Mouse (Mus musculus) cerebellum, postnatal 36 days (tissue): ENCODE data around the gene Arl1.
"Not testable (repeated sequence)": the region's sequence is repeated elsewhere in the genome, so short reads cannot be mapped to it uniquely, and the experiment has no call there.

ENCODE experiments used
- DNase-seq, 2 experiments: peaks; one replicate each; pipeline ENCODE4 v3.0.0; 2021 to 2022; ENCODE audit warnings: mixed read lengths in 2 of 2

Arl1 gene

DNA sequence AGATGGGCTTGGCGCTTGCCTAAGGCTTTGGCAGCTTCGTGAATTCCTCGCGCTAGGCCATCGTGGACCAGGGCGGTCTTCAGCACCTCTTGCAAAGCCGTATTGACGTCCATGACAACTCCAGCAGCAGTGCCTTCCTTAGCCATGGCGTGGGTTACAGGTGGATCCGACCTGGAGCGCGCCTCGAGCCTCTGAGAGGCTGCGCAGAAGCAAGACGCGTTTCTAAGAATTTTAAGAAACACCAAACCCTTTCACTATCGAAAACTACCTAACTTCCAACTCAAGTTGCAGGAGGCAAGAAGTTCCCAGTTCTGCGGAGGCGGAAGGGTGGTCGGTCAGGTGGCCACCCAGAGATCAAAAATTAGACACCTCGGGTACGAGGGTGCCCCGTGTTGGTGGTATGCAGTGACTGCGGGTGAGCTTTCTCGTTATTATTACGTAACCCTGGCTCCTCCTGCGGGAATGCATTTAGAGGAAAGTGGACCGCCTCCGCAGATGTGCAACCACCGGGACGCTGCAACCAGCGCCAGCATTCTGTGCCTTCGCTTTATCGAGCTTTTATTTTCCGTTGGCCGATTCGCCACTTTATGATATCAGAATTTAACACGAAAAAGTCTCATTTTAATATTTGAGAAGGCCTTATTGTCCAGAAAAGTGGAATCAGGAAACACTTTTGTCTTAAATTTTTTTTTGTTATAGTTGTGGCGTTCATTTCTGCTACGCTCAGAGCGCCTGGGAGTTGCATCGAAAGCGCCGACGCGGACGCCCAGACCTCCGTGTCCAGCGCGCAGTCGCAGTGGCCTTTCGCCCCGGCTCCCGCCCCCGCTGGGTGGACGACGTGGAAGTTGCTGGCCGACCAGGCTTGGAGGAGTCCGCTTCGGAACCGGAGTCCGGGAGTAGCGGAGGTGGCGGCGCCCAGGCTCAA is at the start of gene Arl1:
Gene Arl1 (plus strand): TSS at position 288 of the 925 bp plus-strand sequence.
- peak; percentile 94 to 95 for DNase-seq

DNA sequence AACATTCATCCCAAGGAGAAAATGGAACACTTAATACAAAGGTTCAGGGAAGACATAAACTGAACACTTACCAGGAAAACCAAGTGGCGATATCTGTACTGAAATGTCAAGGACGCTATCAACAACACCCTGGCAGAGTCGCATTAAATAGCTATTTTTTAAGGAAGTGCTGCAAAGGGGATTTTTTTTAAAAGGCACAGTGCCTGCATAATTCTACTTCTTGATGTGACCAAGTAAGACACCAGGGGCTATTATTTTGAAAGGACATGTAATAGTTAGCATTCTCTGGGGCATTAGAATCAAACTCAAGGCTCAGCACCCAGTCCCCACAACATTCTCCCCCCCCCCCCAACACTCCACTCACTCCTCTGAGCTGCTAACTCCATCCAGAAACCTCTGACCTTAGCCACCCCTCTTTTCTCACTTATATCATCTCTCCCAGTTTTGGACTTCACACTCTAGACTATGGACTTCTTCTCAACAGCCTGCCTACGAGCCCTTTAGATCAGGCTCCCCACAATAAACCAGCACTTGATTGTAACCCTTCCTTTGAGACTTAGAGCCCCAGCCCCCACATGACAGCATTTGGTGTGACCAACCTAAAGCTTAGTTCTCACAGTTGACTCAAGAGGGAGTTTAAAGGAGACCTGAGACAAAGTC is 47.6 kb upstream of the Arl1 start:
- no peak for DNase-seq

DNA sequence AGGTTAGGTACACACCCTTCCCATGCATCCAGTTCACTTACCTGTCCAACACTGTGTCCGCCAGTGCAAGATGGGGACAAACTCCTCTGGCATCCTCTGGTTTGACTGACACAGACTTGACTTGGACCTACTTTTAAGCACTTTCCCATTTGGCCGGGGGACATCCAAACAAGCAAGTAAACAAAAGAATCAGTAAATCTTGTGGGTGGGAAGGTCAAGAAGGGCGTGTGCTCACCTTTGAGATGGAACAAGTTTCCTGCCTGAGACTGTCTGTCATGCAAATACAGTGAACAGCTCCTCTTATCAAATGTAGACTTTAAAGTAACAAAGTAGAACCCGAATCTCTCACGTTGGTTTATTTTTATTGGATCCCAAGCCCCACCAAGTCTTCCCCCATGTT is 45.7 kb upstream of the Arl1 start, which contains the start of gene Spic:
Gene Spic (minus strand): TSS at position 91 of the 400 bp plus-strand sequence.
- DNase-seq = no peak

DNA sequence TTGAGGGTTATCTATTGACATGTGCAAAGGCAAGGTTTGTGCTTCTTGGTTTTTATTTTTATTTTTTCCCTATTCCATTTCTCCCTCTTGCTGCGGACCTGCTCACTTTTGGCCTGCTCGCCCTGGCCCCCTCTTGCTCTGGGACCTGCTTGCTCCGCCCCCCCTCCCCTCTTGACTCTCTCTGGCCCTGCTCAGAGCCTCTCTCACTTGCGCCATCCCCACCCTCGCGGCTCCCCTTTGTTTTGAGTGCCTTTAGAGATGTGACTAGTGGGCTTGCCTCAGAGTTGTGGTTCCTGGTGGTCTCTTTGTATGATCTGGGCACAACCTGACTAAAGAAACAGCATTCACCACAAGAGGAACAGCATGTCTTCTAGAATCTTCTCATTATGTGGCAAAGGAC is 29.7 kb upstream of the Arl1 start:
- DNase-seq = no peak

DNA sequence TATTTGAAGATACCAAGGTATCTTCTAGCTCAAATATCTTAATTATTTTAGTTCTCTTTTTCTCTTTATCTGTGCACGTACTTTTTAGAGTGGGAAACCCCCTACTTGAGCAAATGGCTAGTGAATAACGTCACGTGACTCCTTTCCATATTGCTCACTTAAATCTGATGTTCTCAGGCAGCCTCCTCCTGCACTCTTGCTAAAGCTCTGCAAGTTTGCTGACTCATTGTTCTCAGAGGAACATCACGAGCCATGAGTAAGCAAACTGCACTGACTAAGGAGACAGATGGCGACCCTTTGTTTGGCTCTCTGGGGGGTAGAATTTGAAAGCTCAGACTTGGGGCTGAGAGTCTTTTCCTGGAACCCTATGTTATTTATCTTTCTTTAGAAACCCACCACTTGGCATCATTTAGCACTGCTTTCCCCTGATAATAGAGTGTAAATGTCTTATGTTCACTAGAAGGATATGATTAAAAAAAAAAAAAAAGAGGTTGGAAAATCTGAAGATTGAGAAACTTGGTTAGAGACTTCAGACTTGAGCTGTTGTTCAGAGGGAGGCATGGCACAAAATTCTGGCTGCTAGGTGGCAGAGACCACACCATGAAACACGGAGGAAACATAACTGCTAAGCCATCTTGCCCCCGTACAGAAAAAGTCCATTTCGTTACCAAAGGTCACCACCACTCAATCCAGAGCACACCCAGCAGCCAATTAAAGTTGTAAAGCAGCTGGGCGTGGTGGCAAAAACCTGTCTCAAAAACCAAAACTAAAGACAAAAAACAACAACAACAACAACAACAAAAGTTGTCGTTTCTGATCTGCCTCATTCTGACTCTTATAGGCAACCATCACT is 21.8 kb upstream of the Arl1 start:
- no peak for DNase-seq

DNA sequence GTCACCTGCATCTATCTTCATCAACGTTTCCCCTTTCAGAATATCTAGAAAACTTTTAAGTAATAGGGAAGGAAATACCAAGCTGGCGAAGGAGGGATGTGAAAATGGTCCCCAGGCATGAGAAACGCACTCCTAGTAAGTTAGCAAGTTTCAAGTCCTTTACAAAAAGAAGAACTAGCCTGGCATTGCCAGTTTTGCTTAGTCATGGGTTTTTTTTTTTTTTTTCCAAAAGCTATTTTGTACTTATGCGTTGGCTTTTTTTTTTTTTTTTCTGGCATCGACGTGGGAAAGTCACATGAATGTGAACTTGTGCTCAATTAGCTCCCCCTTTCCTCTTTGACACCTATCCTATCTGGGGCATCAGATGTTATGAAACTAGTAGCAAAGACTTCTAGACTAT is 18.3 kb upstream of the Arl1 start:
- no peak for DNase-seq

DNA sequence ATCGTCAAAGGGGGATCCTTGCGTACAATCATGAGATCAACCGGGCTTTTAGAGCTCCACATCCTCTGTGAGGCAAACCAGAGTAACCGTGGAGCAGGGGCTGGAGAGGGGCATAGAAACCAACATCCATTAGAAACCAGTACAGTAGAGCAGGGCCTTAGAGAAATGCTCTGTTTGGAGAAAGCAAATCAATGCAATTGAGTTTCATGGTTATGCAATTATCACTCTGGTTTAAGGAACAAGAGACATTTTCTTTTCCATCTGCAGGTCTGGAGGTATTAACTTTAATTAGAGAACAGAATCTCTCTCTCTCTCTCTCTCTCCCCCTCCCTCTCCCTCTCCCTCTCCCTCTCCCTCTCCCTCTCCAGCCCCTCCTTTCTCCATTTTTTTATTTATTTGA is 15.9 kb upstream of the Arl1 start:
- DNase-seq = no peak

DNA sequence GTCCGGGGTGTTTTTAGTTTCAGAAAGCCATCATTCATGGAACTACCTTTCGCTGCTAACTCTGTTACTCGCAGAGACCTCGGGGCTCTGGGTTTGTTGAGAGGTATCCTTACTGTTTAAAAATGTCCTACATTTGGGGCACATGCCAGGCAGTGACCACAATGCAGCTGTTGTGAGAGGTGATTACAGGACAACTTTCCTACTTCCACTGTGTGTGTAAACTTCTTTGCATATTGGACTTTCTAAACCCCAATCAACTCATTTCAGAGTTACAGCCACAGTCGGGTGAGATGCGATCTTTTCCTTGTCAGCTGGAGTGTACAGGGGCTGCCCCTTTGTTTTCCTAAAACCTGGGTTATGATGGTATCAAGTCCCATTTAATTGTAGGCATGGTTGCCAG is 15.0 kb upstream of the Arl1 start:
- DNase-seq = no peak

DNA sequence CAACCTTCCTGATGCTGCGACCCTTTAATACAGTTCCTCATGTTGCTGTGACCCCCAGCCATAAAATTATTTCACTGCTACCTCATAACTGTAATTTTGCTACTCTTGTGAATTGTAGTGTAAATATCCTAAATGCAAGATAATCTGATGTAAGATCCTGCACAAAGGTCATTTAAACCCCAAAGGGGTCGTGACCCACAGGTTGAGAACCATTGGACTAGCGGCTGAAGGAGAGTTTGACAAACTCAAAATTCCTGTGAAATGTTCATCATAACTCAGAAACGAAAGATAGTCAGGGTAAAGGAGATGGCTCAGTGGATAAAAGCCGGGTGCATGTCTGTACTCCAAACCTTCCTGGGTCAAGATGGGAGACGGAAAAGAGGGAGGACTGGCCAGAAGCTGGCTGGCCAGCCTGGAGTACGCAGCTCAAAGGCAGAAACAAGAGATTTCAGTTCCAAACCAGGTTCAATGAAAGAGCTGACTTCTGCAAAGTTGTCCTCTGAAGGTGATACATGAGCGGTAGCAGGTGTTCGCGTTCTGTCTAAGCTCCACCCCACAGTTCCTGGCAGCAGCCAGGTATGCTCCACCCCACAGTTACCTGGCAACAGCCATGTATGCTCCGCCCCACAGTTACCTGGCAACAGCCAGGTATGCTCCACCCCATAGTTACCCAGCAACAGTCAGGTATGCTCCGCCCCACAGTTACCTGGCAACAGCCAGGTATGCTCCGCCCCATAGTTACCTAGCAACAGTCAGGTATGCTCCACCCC is 13.5 kb upstream of the Arl1 start:
- no peak for DNase-seq

DNA sequence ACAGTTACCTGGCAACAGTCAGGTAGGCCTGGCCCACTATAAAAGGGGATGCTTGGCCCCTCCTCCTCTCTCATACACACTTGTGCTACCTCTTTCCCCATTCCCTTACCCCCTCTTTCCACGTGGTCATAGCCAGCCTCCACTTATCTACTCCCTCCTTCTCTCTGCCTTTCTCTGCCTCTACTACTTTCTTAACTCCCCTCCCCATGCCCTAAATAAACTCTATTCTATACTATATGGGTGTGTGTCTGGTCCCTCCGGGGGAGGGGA is 13.0 kb upstream of the Arl1 start:
- no peak for DNase-seq

DNA sequence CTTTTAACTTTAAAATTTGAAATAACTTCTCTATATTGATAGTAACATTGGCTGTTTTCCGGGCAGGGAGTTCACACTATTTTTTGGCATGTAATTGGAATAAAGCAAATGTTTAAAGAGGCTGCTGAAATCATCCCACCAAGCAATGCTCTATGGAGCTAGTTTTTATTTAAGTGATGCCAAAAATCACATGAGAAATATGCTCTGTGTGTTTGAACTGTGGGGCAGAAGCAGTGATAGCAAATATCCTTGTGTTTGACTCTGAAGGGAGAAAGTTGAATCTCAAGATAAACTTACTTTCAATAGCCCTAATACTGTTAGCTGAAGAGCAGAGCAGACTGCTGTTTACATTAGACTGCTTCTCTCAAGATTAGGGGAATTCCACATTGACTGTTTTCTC is 11.0 kb upstream of the Arl1 start:
- no peak for DNase-seq

DNA sequence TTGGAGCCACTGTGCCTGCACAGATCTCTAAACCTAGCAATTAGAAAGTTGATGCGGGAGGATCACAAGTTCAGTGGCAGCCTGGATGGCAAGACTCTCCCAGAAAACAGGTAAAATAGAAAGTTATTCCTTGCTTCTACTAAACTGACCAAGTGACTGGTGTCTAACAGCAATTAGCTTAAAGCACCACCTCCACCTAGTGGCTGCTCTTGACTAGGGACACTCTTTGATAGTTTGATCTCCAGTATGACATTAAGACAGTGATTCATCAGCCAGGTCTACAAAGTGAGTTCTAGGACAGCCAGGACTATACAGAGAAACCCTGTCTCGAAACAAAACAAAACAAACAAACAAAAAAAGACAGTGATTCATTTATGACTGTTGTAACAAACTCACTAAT is 5.3 kb upstream of the Arl1 start:
- no peak for DNase-seq

DNA sequence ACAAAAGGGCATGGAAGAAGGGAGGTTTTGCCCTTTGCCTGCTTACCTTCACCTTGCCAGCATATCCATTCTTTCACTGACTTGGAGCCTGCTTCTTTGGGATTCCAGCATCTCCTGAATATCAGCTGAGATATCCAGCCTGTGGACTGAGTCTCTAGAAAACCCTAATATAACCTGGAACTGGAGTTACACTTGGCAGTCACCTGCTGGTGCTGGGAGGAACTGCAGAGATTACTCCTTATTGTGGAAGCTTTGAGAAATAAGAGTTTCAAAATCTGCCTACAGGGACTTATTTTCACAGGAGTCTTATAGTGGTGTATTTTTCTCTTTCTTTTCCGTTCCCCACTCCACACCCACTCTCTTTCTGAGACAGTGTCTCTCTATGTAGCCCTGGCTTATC is 3.5 kb upstream of the Arl1 start:
- peak in 1 of 2 experiments; percentile 18 for DNase-seq

DNA sequence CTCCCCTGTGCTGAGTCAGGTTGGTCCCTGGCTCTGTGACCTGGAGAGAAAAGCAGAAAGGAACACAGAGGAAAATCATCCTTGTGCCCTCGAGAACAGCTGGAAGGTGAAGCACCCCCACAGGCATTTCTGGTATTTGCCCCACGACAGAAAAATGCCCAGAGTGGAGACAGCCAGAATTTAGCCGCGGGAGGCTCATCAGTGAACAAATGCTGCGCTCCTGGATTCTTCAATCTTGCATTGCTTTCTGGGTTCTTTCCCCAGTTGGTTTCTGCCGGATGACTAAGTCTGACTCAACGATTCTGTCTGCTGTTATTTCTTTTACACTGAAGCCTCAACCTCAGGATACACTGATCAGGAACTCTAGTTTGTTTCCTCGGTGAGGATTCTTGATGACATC is 2.5 kb upstream of the Arl1 start:
- no peak for DNase-seq

DNA sequence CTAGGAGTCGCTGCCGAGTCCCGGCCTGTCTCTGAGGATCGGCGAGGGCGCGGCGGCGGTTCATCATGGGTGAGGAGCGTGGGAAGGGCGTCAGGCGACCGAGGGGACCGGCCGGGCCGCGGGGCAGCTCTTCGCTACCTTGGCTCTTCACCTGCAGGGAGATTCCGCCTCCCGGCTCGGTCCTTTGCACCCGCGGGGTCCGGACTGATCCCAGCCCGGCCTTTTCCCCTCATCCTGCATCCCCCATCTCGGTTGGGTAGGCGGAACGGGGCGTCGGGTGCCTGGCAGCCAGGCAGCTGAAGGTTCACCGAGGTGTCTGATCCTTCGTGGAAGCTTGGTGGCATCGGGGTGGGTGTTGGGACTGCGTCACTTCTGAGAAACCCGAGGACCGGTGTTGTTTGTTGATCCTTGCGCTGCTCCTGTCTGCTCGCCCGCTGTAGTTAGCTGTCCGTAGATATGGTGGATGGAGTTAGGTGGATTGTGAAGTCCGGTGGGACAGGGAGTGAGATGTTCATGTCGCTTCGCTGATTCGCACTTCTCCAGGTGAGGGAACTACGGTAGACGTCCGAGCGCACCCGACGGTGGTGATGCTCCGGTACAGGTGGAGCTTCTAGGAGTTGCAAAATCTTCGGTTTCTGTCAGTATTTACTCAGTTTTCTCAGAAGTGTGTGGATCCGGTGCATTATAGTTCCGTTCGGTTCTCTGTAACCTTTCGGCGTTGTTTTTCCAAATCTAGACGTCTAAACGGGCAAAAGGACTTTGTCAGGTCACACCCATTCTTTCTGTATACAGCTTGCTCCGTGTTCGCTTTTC is 1.0 kb downstream of the Arl1 start:
- no peak for DNase-seq

DNA sequence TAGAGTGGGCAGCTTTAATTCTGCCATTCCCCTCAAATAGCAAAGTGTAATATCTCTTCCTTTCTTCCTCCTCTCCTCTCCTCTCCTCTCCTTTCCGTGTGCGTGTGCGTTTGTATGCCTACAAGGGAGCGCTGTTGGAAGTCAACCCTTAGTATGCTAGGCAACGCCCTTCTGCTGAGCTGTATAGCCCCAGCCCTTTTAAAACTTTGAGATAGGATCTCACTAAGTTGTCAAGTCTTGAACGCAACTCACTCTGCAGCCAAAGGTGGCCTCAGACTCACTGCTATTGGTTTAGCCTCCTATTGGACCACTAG is 1.6 kb downstream of the Arl1 start:
- no peak for DNase-seq

DNA sequence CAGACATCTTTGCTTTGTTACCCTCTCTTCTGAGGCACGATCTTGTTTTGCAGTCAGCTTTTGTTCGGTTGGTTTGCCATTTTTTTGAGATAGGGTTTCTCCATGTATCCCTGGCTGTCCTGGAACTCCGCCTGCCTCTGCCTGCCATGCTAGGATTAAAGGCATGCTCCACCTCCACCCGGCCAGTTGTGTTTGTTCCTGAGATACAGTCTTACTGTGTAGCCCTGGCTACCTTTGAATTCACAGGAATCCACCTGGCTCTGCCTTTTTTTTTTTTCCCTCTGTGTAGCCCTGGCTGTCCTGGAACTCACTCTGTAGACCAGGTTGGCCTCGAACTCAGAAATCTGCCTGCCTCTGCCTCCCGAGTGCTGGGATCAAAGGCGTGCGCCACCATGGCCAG is 8.4 kb downstream of the Arl1 start:
- DNase-seq = not testable (repeated sequence)

DNA sequence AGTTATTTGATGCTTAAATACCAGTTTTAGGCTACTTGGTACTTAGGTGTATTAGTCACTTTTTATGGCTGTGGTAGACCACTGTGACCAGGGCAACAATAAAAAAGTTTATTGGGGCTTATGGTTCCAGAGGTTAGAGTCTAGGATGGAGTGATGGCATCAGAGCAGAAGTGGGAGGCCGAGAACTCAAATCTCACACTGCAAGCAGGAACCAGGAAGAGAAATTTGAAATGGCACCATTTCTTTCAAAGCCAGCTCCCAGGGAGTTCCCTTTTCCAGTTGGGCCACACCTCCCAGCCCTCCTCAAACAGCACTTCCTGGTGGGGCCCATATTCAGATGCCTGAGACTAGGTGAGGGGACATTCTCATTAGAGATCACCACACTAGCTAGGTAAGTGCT is 9.2 kb downstream of the Arl1 start:
- no peak for DNase-seq

DNA sequence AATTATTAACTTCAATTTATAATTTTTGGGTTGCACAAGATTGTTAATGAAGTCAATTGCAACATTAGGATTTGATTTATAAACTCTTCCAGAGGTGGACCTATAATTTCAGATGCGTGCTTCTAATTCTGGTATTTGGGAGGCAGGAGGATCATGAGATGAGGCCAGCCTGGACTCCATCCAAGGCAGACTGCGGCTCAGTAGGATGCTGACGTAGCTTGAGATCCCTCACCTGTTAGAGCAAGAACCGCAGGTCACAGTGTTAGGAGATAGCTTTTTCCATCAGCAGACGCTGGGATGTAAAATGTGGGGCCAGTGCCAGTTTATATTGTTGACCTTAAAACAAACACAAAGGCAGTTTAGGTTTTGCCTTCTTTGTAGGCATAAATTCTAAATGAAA is 10.1 kb downstream of the Arl1 start:
- DNase-seq = peak; percentile 31 to 36

DNA sequence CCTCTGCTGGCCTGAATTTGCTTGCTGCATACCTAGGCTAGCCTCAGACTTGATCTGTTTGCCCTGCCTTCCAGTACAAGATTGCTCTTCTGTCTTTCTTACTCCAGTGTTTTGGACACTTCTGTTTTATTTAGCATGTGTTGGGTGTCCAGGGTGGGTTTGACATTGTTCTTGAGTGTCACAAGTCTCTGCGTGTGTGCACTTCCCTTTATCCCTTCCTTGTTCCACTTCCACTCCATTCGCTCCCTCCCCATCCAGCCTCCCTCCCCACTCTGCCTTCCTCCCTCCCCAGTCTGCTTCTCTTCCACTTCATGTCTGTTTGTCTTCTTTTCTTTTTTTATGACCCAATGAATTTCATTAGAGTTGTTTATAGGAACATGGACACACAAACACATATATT is 10.8 kb downstream of the Arl1 start:
- no peak for DNase-seq

DNA sequence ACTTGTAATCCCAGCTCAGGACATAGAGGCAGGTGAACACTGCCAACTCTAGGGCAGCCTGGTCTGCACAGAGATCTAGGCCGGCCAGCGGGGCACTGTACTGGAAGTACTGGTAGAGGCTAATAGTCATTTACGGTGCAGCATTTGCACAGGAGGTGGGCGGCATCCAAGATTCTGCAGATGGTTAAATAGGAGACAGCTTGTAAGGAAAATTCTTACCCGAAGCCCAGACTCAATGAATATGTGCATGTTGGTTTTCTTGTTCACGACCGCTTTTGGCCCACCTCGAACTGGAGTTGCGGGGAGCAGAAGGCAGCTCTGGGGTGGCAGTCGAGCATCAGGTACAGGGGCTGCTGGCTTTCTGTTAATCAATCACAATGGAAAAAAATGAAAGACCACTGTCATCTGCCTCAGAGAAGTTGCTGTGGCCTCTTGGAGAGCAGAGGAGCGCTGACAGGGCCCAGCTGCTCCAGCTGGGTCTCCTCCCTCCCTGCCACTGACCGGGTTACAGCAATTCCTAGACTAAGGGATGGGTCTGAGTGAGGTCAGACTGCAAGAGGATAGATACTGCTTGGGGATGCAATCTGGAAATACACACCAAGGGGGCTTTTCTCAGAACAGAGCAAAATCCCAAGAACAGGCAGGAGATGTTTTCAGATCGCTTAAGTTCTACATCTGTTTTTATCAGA is 31.0 kb downstream of the Arl1 start:
- DNase-seq = no peak
